Mouse (Mus musculus): ENCODE data around the gene Vamp2. TPM values are rescaled to one million over a fixed set of nuclear protein-coding genes. Genes with fewer than 3 reads are reported as not detected.
"Not testable (repeated sequence)": the region's sequence is repeated elsewhere in the genome, so short reads cannot be mapped to it uniquely, and the experiment has no call there.

Vamp2 gene
- total RNA-seq, 1 experiment = 7.1 TPM

- Histone ChIP-seq H3K9ac (ENCODE audit: insufficient read depth, low read depth, low read length, poor library complexity, severe bottlenecking) (no peak overlapping the region), H3K4me3 (ENCODE audit: insufficient read depth in 1 of 2, low read depth in 1 of 2, low read length in 2 of 2, poor library complexity in 1 of 2, severe bottlenecking in 1 of 2) (no peak overlapping the region), H3K27ac (ENCODE audit: insufficient read depth, low read depth, low read length, poor library complexity, severe bottlenecking) (no peak overlapping the region), H3K9me3 (ENCODE audit: control insufficient read depth, insufficient read depth, low read depth, low read length) (no peaks in the 10 kb centered on the region), H3K36me3 (ENCODE audit: control insufficient read depth, insufficient read depth, low read length, poor library complexity, severe bottlenecking) (peaks cover 7% of the 10 kb centered on the region; the same call in 1 of the 2 replicates), H3K4me1 (ENCODE audit: control insufficient read depth in 2 of 2, insufficient read depth in 2 of 2, low read length in 2 of 2, poor library complexity in 1 of 2) (peaks cover 6 to 22% of the 10 kb centered on the region in 2 experiments; a peak in 3 of 4 replicates)
- no peak for DNase-seq (ENCODE audit: low read depth, low spot score)
- in situ Hi-C loops (cut with MboI; ENCODE audit: low sequenced_read_pairs in 2 of 2, unreplicated experiment in 2 of 2) = no loop called here
- TF ChIP-seq CHD2 (IDR thresholded peaks at IDR 0.05; ENCODE audit: low read depth, low read length) (no peak), ZC3H11A (IDR thresholded peaks at IDR 0.05; ENCODE audit: borderline replicate concordance, low read depth, low read length) (no peak), ZNF384 (IDR thresholded peaks at IDR 0.05; ENCODE audit: low read depth, low read length) (no peak), MAFK (IDR thresholded peaks at IDR 0.05; ENCODE audit: insufficient read depth, low read depth, low read length) (no peak), HCFC1 (IDR thresholded peaks at IDR 0.05; ENCODE audit: borderline replicate concordance, insufficient read depth, low read length) (no peak)
Observed at GRCm38 (mm10) chr11:69092871-69093270, 4.6 kb downstream of the Vamp2 start.

- H3K4me1 ChIP-seq (ENCODE audit: control insufficient read depth in 2 of 2, insufficient read depth in 2 of 2, low read length in 2 of 2, poor library complexity in 1 of 2) = peaks cover 10 to 29% of the 10 kb centered on the region in 2 experiments; a peak in 3 of 4 replicates
- H3K9ac ChIP-seq (ENCODE audit: insufficient read depth, low read depth, low read length, poor library complexity, severe bottlenecking); DNase-seq (ENCODE audit: low read depth, low spot score); in situ Hi-C loops (cut with MboI; ENCODE audit: low sequenced_read_pairs in 2 of 2, unreplicated experiment in 2 of 2); H3K9me3 ChIP-seq (ENCODE audit: control insufficient read depth, insufficient read depth, low read depth, low read length); H3K36me3 ChIP-seq (ENCODE audit: control insufficient read depth, insufficient read depth, low read length, poor library complexity, severe bottlenecking); H3K4me3 ChIP-seq (ENCODE audit: insufficient read depth in 1 of 2, low read depth in 1 of 2, low read length in 2 of 2, poor library complexity in 1 of 2, severe bottlenecking in 1 of 2); H3K27ac ChIP-seq (ENCODE audit: insufficient read depth, low read depth, low read length, poor library complexity, severe bottlenecking): not testable (repeated sequence)
Observed at GRCm38 (mm10) chr11:69093856-69094255, 5.6 kb downstream of the Vamp2 start.

GRCm38 (mm10) chr11:69094697-69095429 is 6.6 kb downstream of the Vamp2 start, which contains the start of gene Per1:
Gene Per1, plus strand, starts transcription at chr11:69095217.
- Histone ChIP-seq H3K9ac (ENCODE audit: insufficient read depth, low read depth, low read length, poor library complexity, severe bottlenecking) (peak within 1 kb of the TSS; percentile 70), H3K36me3 (ENCODE audit: control insufficient read depth, insufficient read depth, low read length, poor library complexity, severe bottlenecking) (peaks cover 7% of the 10 kb centered on the region; the same call in 1 of the 2 replicates), H3K9me3 (ENCODE audit: control insufficient read depth, insufficient read depth, low read depth, low read length) (no peaks in the 10 kb centered on the region), H3K4me3 (ENCODE audit: insufficient read depth in 1 of 2, low read depth in 1 of 2, low read length in 2 of 2, poor library complexity in 1 of 2, severe bottlenecking in 1 of 2) (peak within 1 kb of the TSS; percentile 73 to 85), H3K27ac (ENCODE audit: insufficient read depth, low read depth, low read length, poor library complexity, severe bottlenecking) (no peak within 1 kb of the TSS), H3K4me1 (ENCODE audit: control insufficient read depth in 2 of 2, insufficient read depth in 2 of 2, low read length in 2 of 2, poor library complexity in 1 of 2) (peaks cover 10 to 23% of the 10 kb centered on the region in 2 experiments; a peak in 3 of 4 replicates)
- peak; percentile 99 for DNase-seq (ENCODE audit: low read depth, low spot score)
- TF ChIP-seq MAFK (IDR thresholded peaks at IDR 0.05; ENCODE audit: insufficient read depth, low read depth, low read length) = no peak
- TF ChIP-seq CHD2 (IDR thresholded peaks at IDR 0.05; ENCODE audit: low read depth, low read length) = peak; percentile 88
- TF ChIP-seq HCFC1 (IDR thresholded peaks at IDR 0.05; ENCODE audit: borderline replicate concordance, insufficient read depth, low read length) = no peak
- TF ChIP-seq ZC3H11A (IDR thresholded peaks at IDR 0.05; ENCODE audit: borderline replicate concordance, low read depth, low read length) = no peak
- TF ChIP-seq ZNF384 (IDR thresholded peaks at IDR 0.05; ENCODE audit: low read depth, low read length) = no peak
- in situ Hi-C loops (cut with MboI; ENCODE audit: low sequenced_read_pairs in 2 of 2, unreplicated experiment in 2 of 2) = no loop called here

GRCm38 (mm10) chr11:69095511-69096231 is 7.4 kb downstream of the Vamp2 start:
- peak overlapping the region; percentile 70 for H3K9ac ChIP-seq (ENCODE audit: insufficient read depth, low read depth, low read length, poor library complexity, severe bottlenecking)
- DNase-seq (ENCODE audit: low read depth, low spot score) = no peak
- in situ Hi-C loops (cut with MboI; ENCODE audit: low sequenced_read_pairs in 2 of 2, unreplicated experiment in 2 of 2) = no loop called here
- peaks cover 10 to 23% of the 10 kb centered on the region in 2 experiments; a peak in 3 of 4 replicates for H3K4me1 ChIP-seq (ENCODE audit: control insufficient read depth in 2 of 2, insufficient read depth in 2 of 2, low read length in 2 of 2, poor library complexity in 1 of 2)
- no peaks in the 10 kb centered on the region for H3K9me3 ChIP-seq (ENCODE audit: control insufficient read depth, insufficient read depth, low read depth, low read length)
- TF ChIP-seq HCFC1 (IDR thresholded peaks at IDR 0.05; ENCODE audit: borderline replicate concordance, insufficient read depth, low read length) = no peak
- TF ChIP-seq CHD2 (IDR thresholded peaks at IDR 0.05; ENCODE audit: low read depth, low read length) = no peak
- no peak for TF ChIP-seq MAFK (IDR thresholded peaks at IDR 0.05; ENCODE audit: insufficient read depth, low read depth, low read length)
- TF ChIP-seq ZC3H11A (IDR thresholded peaks at IDR 0.05; ENCODE audit: borderline replicate concordance, low read depth, low read length) = no peak
- no peak for TF ChIP-seq ZNF384 (IDR thresholded peaks at IDR 0.05; ENCODE audit: low read depth, low read length)
- H3K27ac ChIP-seq (ENCODE audit: insufficient read depth, low read depth, low read length, poor library complexity, severe bottlenecking) = no peak overlapping the region
- H3K36me3 ChIP-seq (ENCODE audit: control insufficient read depth, insufficient read depth, low read length, poor library complexity, severe bottlenecking) = peaks cover 8% of the 10 kb centered on the region; the same call in 1 of the 2 replicates
- H3K4me3 ChIP-seq (ENCODE audit: insufficient read depth in 1 of 2, low read depth in 1 of 2, low read length in 2 of 2, poor library complexity in 1 of 2, severe bottlenecking in 1 of 2) = peak overlapping the region; percentile 73 to 85
